Mouse (Mus musculus) layer of hippocampus, adult 2 months (tissue): Measurements from ENCODE around the gene Traip. TPM values are rescaled to one million over a fixed set of nuclear protein-coding genes. Genes with fewer than 3 reads are reported as not detected.
"Not testable (repeated sequence)": the region's sequence is repeated elsewhere in the genome, so short reads cannot be mapped to it uniquely, and the experiment has no call there.

Experiments used
- DNase-seq, 2 experiments: peaks; one replicate each; pipeline ENCODE4 v3.0.0; 2022; ENCODE audit warnings: low spot score in 2 of 2
- H3K27ac ChIP-seq: fragments of 200-600 bp; 2 replicates; pipeline ENCODE4 v1.8.1; 2022
- H3K4me3 ChIP-seq: fragments of 200-600 bp; 2 replicates; pipeline ENCODE4 v1.8.1; 2022; ENCODE audit warnings: mild to moderate bottlenecking
- CTCF ChIP-seq: fragments of 200-600 bp; conservative IDR thresholded peaks from 2 replicates; pipeline ENCODE4 v1.8.1; 2022; ENCODE audit warnings: antibody characterized with exemption, mild to moderate bottlenecking, moderate library complexity
- total RNA-seq, 2 experiments: library from RNA; stranded (reverse); gene quantifications; 2 replicates each; pipeline ENCODE4 v1.2.3; 2021

Traip gene
- total RNA-seq, 2 experiments from 2014 or later: 23.1 to 23.9 TPM

DNA sequence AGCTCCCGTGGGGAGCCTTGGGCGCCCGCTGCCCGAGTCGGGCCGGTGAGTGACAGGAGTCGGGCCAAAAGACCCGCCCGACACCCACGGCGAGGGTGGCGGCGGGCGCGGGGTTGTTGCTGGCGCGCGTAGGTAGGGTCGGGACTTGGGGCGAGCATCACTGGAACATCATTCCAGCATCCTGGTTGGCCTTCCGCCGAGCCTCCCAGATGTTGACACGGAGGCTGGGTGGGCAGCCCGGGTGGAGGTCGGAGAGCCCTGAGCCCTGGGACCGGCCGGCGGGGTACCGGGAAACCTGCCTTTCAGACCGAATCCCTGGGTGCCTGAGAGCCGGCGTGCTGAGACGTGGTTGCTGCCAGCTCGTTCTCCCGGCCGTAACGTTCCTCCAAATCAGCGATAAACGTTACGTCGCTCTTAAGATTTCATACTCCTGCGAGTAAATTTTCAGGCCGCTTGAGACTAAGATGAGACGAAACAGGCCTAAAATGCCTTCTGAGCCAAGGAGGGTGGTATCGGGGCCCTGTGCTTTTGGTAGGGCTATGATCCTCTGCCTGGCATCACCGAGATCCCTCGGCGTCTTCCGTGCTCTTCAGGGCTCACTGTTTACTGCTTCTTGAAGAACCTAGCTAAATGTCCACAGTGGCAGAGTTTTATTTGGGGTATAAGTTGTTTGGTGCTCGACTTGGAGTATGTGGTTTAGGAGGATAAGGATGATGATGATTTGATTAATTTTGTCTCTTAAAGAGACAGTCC lies 53.0 kb downstream of the Traip start:
- peak overlapping the region; percentile 100 for H3K27ac ChIP-seq
- TF ChIP-seq CTCF: no peak
- peak overlapping the region; percentile 93 for H3K4me3 ChIP-seq
- peak in 1 of 2 experiments; percentile 19 for DNase-seq

DNA sequence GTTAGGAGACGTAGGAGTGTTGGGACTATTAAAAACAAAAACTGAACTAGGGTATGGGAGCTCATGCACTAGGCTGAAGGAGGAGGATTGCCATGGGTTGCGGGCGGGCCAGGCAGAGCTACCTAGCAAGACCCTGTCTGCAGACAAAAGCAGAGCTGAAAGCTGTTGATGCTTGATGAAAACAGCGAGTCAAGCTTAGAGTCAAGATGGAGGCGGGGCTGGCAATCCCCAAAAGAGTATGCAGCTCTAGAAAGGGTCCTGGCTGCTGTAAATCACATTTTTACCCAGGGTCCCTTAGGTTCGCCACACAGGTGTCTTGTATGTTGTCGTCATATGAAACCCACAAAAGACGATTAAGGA lies 53.6 kb downstream of the Traip start:
- peak in 1 of 2 experiments; percentile 16 for DNase-seq
- Histone ChIP-seq H3K27ac (peak overlapping the region; percentile 100), H3K4me3 (peak overlapping the region; percentile 93)
- TF ChIP-seq CTCF: no peak

DNA sequence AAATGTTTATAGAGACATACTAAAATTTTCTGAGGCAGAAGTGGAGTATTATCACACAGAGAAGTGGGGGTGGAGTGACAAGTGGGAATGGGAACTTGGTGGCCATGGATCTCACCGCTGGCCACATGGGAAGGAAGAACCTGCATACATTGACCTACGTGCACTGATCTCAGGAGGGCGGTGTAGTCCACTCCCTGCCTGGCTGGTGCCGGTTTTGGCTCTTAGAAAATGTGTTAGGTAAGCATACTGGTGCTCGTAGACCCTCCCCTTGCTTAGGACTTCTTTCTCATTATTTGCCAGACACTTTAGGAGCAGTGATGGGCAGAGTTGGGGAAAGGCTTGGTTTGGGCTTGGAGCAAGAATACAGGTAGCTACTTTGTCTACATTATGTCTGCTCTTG lies 58.1 kb downstream of the Traip start:
- no peak overlapping the region for H3K4me3 ChIP-seq
- DNase-seq: no peak
- H3K27ac ChIP-seq: no peak overlapping the region
- no peak for TF ChIP-seq CTCF

DNA sequence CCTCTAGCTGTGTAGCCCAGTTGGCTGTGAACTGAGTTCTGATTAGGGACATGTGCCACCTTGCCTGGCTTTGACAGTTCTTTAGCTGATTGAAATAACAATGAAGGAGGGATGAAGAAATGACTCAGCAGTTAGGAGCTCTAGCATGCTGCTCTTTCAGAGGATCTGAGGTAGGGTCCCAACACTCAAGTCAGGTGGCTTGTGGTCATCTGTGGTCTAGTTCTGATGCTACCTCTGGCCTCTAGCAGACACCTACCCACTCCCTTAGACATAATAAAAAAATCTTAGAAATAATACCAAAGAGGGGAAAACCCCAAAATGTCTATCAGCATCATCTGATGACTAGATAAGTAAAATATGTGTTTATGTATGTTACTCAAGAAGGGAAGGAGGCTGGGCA lies 60.4 kb downstream of the Traip start:
- no peak for TF ChIP-seq CTCF
- Histone ChIP-seq H3K4me3 (no peak overlapping the region), H3K27ac (peak overlapping the region; percentile 18; the same call in 1 of the 2 replicates)
- no peak for DNase-seq

- TF ChIP-seq CTCF: peak; percentile 51
- DNase-seq, H3K27ac ChIP-seq, H3K4me3 ChIP-seq: not testable (repeated sequence)
Observed at GRCm38 (mm10) chr9:108013577-108013976, 63.6 kb downstream of the Traip start.

GRCm38 (mm10) chr9:108017127-108017526 lies 67.2 kb downstream of the Traip start:
- Histone ChIP-seq H3K27ac (no peak overlapping the region; the same call in 1 of the 2 replicates), H3K4me3 (no peak overlapping the region)
- DNase-seq: no peak
- no peak for TF ChIP-seq CTCF

- no peak for TF ChIP-seq CTCF
- Histone ChIP-seq H3K27ac (peak overlapping the region; percentile 1; the same call in 1 of the 2 replicates), H3K4me3 (no peak overlapping the region)
- no peak for DNase-seq
Observed at GRCm38 (mm10) chr9:108020741-108021140, 70.8 kb downstream of the Traip start.

Other genes with a start within 250 kb of the Traip start
- 1 to 10 TPM; 2.8 to 3.5 TPM for gene Sema3f, start 239.7 kb upstream of the Traip start, total RNA-seq
- 100 to 1,000 TPM; 141 to 159 TPM for gene Rbm5, start 179.1 kb upstream of the Traip start, total RNA-seq
- gene Rbm6, start 76.9 kb upstream of the Traip start, total RNA-seq: 10 to 100 TPM; 60.7 to 70.3 TPM
- 10 to 100 TPM; 26.9 to 27.6 TPM for gene Mon1a, start 62.0 kb upstream of the Traip start, total RNA-seq
- gene Mst1r, start 43.3 kb upstream of the Traip start, total RNA-seq: 1 to 10 TPM; 1.3 to 2.4 TPM
- not detected for gene Actl11, start 21.7 kb upstream of the Traip start, total RNA-seq
- gene Camkv, start 14.5 kb upstream of the Traip start, total RNA-seq: 100 to 1,000 TPM; 532 to 547 TPM
- gene Uba7, start 25.4 kb downstream of the Traip start, total RNA-seq: 1 to 10 TPM; 5.4 to 5.7 TPM
- 1 to 10 TPM; 1.1 to 1.7 TPM for gene Gm20661, start 32.9 kb downstream of the Traip start, total RNA-seq
- gene Inka1, start 35.7 kb downstream of the Traip start, total RNA-seq: 10 to 100 TPM in 1 of 2 experiments, 1 to 10 TPM in 1; 9.7 to 10.8 TPM
- 1 to 10 TPM; 5.8 to 6.4 TPM for gene Cdhr4, start 42.4 kb downstream of the Traip start, total RNA-seq
- 1 to 10 TPM; 2.4 to 3.8 TPM for gene Gm20662, start 46.2 kb downstream of the Traip start, total RNA-seq
- gene Ip6k1, start 52.4 kb downstream of the Traip start, total RNA-seq: 100 to 1,000 TPM; 222 to 228 TPM
- 10 to 100 TPM; 17.5 to 17.7 TPM for gene Gmppb, start 99.1 kb downstream of the Traip start, total RNA-seq
- 1 to 10 TPM; 2.0 to 2.6 TPM for gene Amigo3, start 103.0 kb downstream of the Traip start, total RNA-seq
- gene Mst1, start 130.3 kb downstream of the Traip start, total RNA-seq: not detected
- gene Rnf123, start 133.2 kb downstream of the Traip start, total RNA-seq: 100 to 1,000 TPM in 1 of 2 experiments, 10 to 100 TPM in 1; 95.7 to 111 TPM
- gene Apeh, start 144.5 kb downstream of the Traip start, total RNA-seq: 10 to 100 TPM; 35.3 to 37.0 TPM
- 100 to 1,000 TPM; 236 to 246 TPM for gene Bsn, start 240.2 kb downstream of the Traip start, total RNA-seq